Mouse (Mus musculus) urinary bladder, postnatal 14 days (tissue): ENCODE data around the gene Gm14180.
"Not testable (repeated sequence)": the region's sequence is repeated elsewhere in the genome, so short reads cannot be mapped to it uniquely, and the experiment has no call there.

Source experiments
- DNase-seq: peaks from one replicate; pipeline ENCODE4 v3.0.0; 2021; ENCODE audit warnings: low spot score

Gene Gm14180

GRCm38 (mm10) chr11:99734190-99734589 is at the start of gene Gm14180:
Gene Gm14180, minus strand, starts transcription at chr11:99734290.
- no peak for DNase-seq

- DNase-seq: no peak
Measured at GRCm38 (mm10) chr11:99780604-99781003, 46.5 kb upstream of the Gm14180 start, which contains the start of gene Krtap4-8. Gene Krtap4-8, minus strand, starts transcription at chr11:99780704.

GRCm38 (mm10) chr11:99778401-99778800 is 44.3 kb upstream of the Gm14180 start:
- no peak for DNase-seq

GRCm38 (mm10) chr11:99772813-99773212 is 38.7 kb upstream of the Gm14180 start, which contains the start of gene Gm11595:
Gene Gm11595, minus strand, starts transcription at chr11:99772913.
- DNase-seq: not testable (repeated sequence)

- DNase-seq: no peak
Measured at GRCm38 (mm10) chr11:99768410-99768809, 34.3 kb upstream of the Gm14180 start.

GRCm38 (mm10) chr11:99758877-99759276 is 24.8 kb upstream of the Gm14180 start:
- no peak for DNase-seq

- no peak for DNase-seq
Measured at GRCm38 (mm10) chr11:99743985-99744384, 9.9 kb upstream of the Gm14180 start.

- no peak for DNase-seq
Measured at GRCm38 (mm10) chr11:99724061-99724460, 10.0 kb downstream of the Gm14180 start.

- no peak for DNase-seq
Measured at GRCm38 (mm10) chr11:99718759-99719158, 15.3 kb downstream of the Gm14180 start.

- DNase-seq: no peak
Measured at GRCm38 (mm10) chr11:99690463-99690862, 43.6 kb downstream of the Gm14180 start, which contains the start of gene Gm14190. Gene Gm14190, minus strand, starts transcription at chr11:99690740.

- not testable (repeated sequence) for DNase-seq
Measured at GRCm38 (mm10) chr11:99685235-99685634, 48.9 kb downstream of the Gm14180 start.
